Mouse (Mus musculus) neural tube, embryonic 15.5 days (tissue): ENCODE measurements around the gene Lrrc29. TPM values are rescaled to one million over a fixed set of nuclear protein-coding genes. Genes with fewer than 3 reads are reported as not detected.

Source experiments
- ATAC-seq: fragments of 200-750 bp; cut with Nextera tagmentation; 2 replicates; pipeline ENCODE4 v1.8.0; 2017; ENCODE audit warnings: mild to moderate bottlenecking, moderate TSS enrichment, moderate library complexity; ENCODE audit not compliant: low FRiP score
- H3K27ac ChIP-seq: fragments of 300-500 bp; sonication (generic); replicated peaks from 2 replicates; pipeline ENCODE4 v1.5.1; 2015; ENCODE audit warnings: mild to moderate bottlenecking, inconsistent platforms
- H3K27me3 ChIP-seq: fragments of 300-500 bp; sonication (generic); replicated peaks from 2 replicates; pipeline ENCODE4 v1.6.1; 2015; ENCODE audit warnings: inconsistent platforms
- H3K36me3 ChIP-seq: fragments of 300-500 bp; sonication (generic); 2 replicates; pipeline ENCODE4 v1.6.1; 2015; ENCODE audit warnings: inconsistent platforms
- H3K4me1 ChIP-seq: fragments of 300-500 bp; sonication (generic); 2 replicates; pipeline ENCODE4 v1.6.1; 2015; ENCODE audit warnings: inconsistent platforms
- H3K4me2 ChIP-seq: fragments of 300-500 bp; sonication (generic); 2 replicates; pipeline ENCODE4 v1.6.1; 2015; ENCODE audit warnings: inconsistent platforms, mild to moderate bottlenecking, moderate library complexity
- H3K4me3 ChIP-seq: fragments of 300-500 bp; sonication (generic); replicated peaks from 2 replicates; pipeline ENCODE4 v1.5.1; 2015; ENCODE audit warnings: mild to moderate bottlenecking, inconsistent platforms
- H3K9ac ChIP-seq: fragments of 300-500 bp; sonication (generic); replicated peaks from 2 replicates; pipeline ENCODE4 v1.6.1; 2015; ENCODE audit warnings: mild to moderate bottlenecking, inconsistent platforms
- H3K9me3 ChIP-seq: fragments of 300-500 bp; sonication (generic); replicated peaks from 2 replicates; pipeline ENCODE4 v1.6.1; 2016; ENCODE audit warnings: inconsistent platforms
- WGBS: fragments of 180-500 bp; shearing (Covaris S2); methylation state at CpG from one replicate; pipeline ENCODE4 v1.1.7; 2015; ENCODE audit warnings: mixed read lengths; 5-methylcytosine and 5-hydroxymethylcytosine counted together
- polyA plus RNA-seq: library from polyadenylated mRNA; unstranded; fragments of >200 nt; fragmentation: Nextera tagmentation; extraction: Ambion mirVana; gene quantifications from 2 replicates; pipeline ENCODE4 v1.2.1, GENCODE M21; 2015

The Lrrc29 gene
- polyA plus RNA-seq, 1 experiment from 2014 or later, result 0.55 TPM

DNA sequence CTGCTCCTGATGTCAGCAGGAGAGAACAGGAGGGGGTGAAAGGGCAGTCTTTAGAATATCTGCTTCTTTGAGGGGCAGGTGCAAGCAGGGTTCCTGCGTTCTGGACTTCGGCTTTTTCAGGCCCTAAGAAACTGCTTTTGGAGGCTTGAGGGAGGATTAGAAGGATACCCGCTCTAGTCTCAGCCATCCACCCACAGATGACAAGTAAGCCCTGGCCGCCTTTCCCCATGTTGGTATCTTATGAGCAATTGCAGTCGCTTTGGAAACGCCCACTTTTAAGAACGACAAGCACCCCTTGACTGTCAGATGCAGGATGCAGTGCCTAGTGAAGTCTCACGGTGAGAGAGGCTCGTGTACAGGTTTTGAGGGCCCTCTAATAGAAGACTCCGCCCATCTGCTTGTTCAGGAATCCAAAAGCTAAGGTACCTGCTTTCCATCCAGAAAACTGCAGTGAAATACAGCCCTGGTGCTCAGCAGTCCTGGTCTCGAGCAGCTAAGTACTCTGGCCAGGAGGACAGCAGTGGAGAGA lies 7.4 kb downstream of the Lrrc29 start:
- no peaks in the 10 kb centered on the region for H3K27me3 ChIP-seq
- H3K36me3 ChIP-seq, result peaks cover 64% of the 10 kb centered on the region
- H3K9ac ChIP-seq, result no peak overlapping the region
- WGBS, result 84% methylated on average over 11 of the region's 11 CpGs
- H3K4me2 ChIP-seq, result no peak overlapping the region
- no peaks in the 10 kb centered on the region for H3K4me1 ChIP-seq
- ATAC-seq, result no peak
- no peaks in the 10 kb centered on the region for H3K9me3 ChIP-seq
- H3K4me3 ChIP-seq, result no peak overlapping the region
- H3K27ac ChIP-seq, result no peak overlapping the region

DNA sequence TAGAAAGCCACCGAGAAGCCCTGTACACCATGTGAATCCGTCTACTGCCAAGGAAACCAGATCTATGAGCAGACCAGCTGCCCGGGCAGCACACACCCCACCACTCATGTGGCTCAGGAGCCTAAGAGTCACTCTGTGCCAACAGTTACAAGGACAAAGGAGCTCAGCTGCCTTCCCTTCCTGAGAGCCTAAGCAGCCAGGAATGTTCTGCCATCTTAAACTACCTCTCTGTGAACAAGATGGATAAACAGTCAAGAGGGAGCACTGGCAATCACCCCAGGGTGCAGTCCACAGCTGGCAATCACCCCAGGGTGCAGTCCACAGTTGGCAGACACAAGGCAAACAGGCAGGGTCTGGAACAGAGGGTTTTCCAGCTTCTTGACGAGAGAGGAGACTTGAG lies 8.1 kb downstream of the Lrrc29 start:
- Histone ChIP-seq H3K27ac (0 out of 2 replicates have a peak overlapping the region, but pooled peaks have one; percentile 18), H3K27me3 (no peaks in the 10 kb centered on the region), H3K4me2 (no peak overlapping the region), H3K4me3 (no peak overlapping the region), H3K36me3 (peaks cover 72% of the 10 kb centered on the region), H3K4me1 (no peaks in the 10 kb centered on the region), H3K9ac (no peak overlapping the region), H3K9me3 (no peaks in the 10 kb centered on the region)
- WGBS, result 77% methylated on average over 4 of the region's 4 CpGs
- no peak for ATAC-seq

DNA sequence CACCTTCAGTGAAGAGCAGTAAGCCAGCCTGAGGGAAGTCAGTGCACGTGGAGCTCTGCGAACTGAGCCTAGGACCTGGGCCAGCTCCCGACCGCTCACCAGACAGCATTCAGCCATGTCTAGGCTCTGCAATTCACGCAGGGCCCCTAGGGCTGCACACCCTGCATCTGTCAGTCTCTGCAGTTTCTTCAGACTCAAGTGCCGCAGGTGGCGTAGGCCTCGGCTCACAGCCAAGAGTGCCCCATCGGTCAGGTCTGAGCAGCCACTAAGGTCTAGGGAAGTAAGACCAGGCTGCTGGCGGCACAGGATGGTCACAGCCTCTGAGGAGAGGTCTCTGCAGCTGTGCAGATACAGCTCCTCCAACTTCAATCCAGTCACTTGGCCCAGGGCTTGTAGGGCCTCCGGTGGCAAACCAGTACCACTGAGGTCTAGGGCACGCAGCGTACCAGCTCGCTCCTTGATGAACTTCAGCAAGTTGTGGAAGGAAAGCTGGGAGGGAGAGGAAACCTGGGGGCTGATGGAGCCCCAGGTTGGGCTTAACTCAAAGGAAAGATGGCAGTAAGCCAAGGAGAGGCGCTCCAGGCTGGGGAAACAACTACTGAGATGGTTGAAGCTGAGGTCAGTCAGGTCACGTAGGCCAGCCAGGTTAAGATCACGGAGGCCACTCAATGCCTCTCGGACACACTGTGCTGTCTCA lies 10.9 kb downstream of the Lrrc29 start:
- Histone ChIP-seq H3K27ac (no peak overlapping the region), H3K27me3 (no peaks in the 10 kb centered on the region), H3K9ac (no peak overlapping the region), H3K4me2 (no peak overlapping the region), H3K4me3 (no peak overlapping the region), H3K4me1 (no peaks in the 10 kb centered on the region), H3K36me3 (peaks cover 88% of the 10 kb centered on the region), H3K9me3 (no peaks in the 10 kb centered on the region)
- ATAC-seq, result no peak
- 94% methylated on average over 18 of the region's 18 CpGs for WGBS

- H3K36me3 ChIP-seq, result peaks cover 89% of the 10 kb centered on the region
- no peak overlapping the region for H3K4me2 ChIP-seq
- no peak for ATAC-seq
- H3K4me1 ChIP-seq, result no peaks in the 10 kb centered on the region
- 82% methylated on average over 9 of the region's 9 CpGs for WGBS
- no peak overlapping the region for H3K4me3 ChIP-seq
- H3K27me3 ChIP-seq, result no peaks in the 10 kb centered on the region
- H3K9me3 ChIP-seq, result no peaks in the 10 kb centered on the region
- no peak overlapping the region for H3K27ac ChIP-seq
- no peak overlapping the region for H3K9ac ChIP-seq
Measured at GRCm38 (mm10) chr8:105313622-105314402, 12.3 kb downstream of the Lrrc29 start.

- 94% methylated on average over 8 of the region's 8 CpGs for WGBS
- Histone ChIP-seq H3K9me3 (no peaks in the 10 kb centered on the region), H3K4me2 (no peak overlapping the region), H3K27ac (no peak overlapping the region), H3K4me3 (no peak overlapping the region), H3K9ac (no peak overlapping the region), H3K27me3 (no peaks in the 10 kb centered on the region), H3K4me1 (no peaks in the 10 kb centered on the region), H3K36me3 (peaks cover 89% of the 10 kb centered on the region)
- no peak for ATAC-seq
Measured at GRCm38 (mm10) chr8:105312891-105313481, 13.1 kb downstream of the Lrrc29 start.

DNA sequence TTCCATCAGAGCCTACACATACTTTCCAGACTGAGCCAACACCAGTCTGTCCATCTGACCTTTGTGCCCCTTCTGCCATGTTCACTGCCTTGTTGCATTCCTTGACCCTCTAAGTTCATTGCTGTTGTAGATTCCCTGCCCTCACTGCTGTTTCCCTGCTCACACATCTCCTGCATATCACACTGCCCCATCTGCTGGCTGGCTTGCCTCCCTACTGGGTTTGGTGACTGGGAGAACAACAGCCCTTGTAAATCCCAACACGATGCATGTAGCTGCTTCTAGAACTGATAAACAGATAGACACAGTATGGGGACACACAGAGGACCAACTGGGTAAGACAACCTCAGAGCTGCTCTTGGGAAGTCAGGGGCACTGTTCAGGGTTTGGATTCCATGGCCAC lies 14.4 kb downstream of the Lrrc29 start:
- Histone ChIP-seq H3K27me3 (no peaks in the 10 kb centered on the region), H3K4me1 (no peaks in the 10 kb centered on the region), H3K9ac (no peak overlapping the region), H3K27ac (no peak overlapping the region), H3K4me2 (no peak overlapping the region), H3K9me3 (no peaks in the 10 kb centered on the region), H3K36me3 (peaks cover 91% of the 10 kb centered on the region), H3K4me3 (no peak overlapping the region)
- 85% methylated on average over 1 of the region's 1 CpGs for WGBS
- no peak for ATAC-seq

- 89% methylated on average over 8 of the region's 8 CpGs for WGBS
- Histone ChIP-seq H3K4me3 (no peak overlapping the region), H3K4me1 (peaks cover 12% of the 10 kb centered on the region), H3K9me3 (no peaks in the 10 kb centered on the region), H3K36me3 (peaks cover 83% of the 10 kb centered on the region), H3K27ac (no peak overlapping the region), H3K4me2 (no peak overlapping the region), H3K9ac (no peak overlapping the region), H3K27me3 (no peaks in the 10 kb centered on the region)
- no peak for ATAC-seq
Measured at GRCm38 (mm10) chr8:105310118-105310517, 16.0 kb downstream of the Lrrc29 start.

GRCm38 (mm10) chr8:105309142-105309847 lies 16.8 kb downstream of the Lrrc29 start:
- no peak overlapping the region for H3K4me2 ChIP-seq
- 86% methylated on average over 15 of the region's 15 CpGs for whole genome bisulfite sequencing
- no peak overlapping the region for H3K9ac ChIP-seq
- H3K27ac ChIP-seq, result no peak overlapping the region
- H3K9me3 ChIP-seq, result no peaks in the 10 kb centered on the region
- no peak for ATAC-seq
- H3K4me3 ChIP-seq, result no peak overlapping the region
- H3K4me1 ChIP-seq, result peaks cover 20% of the 10 kb centered on the region
- H3K27me3 ChIP-seq, result no peaks in the 10 kb centered on the region
- peaks cover 77% of the 10 kb centered on the region for H3K36me3 ChIP-seq

DNA sequence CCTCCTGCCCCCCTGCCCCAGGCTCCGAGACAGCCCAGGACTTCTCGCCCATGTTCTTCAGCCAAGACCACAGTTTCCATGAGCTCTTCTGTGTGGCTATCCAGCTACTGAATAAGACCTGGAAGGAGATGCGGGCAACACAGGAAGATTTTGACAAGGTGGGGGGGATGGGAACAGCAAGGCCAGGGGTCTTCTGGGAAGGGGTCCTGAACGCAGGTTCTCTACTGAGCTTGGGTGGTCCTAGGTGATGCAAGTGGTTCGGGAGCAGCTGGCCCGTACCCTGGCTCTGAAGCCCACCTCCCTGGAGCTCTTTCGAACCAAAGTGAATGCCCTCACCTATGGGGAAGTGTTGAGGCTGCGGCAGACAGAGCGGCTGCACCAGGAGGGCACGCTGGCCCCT lies 17.6 kb downstream of the Lrrc29 start:
- ATAC-seq, result no peak
- Histone ChIP-seq H3K36me3 (peaks cover 76% of the 10 kb centered on the region), H3K9me3 (no peaks in the 10 kb centered on the region), H3K27ac (no peak overlapping the region), H3K4me2 (no peak overlapping the region), H3K4me3 (no peak overlapping the region), H3K27me3 (no peaks in the 10 kb centered on the region), H3K4me1 (peaks cover 20% of the 10 kb centered on the region), H3K9ac (no peak overlapping the region)
- WGBS, result 96% methylated on average over 10 of the region's 10 CpGs

- H3K9me3 ChIP-seq, result no peaks in the 10 kb centered on the region
- H3K4me2 ChIP-seq, result no peak overlapping the region
- 94% methylated on average over 13 of the region's 13 CpGs for WGBS
- H3K27me3 ChIP-seq, result no peaks in the 10 kb centered on the region
- H3K27ac ChIP-seq, result no peak overlapping the region
- ATAC-seq, result no peak
- peaks cover 20% of the 10 kb centered on the region for H3K4me1 ChIP-seq
- H3K4me3 ChIP-seq, result no peak overlapping the region
- H3K9ac ChIP-seq, result no peak overlapping the region
- peaks cover 74% of the 10 kb centered on the region for H3K36me3 ChIP-seq
Measured at GRCm38 (mm10) chr8:105307670-105308069, 18.4 kb downstream of the Lrrc29 start.

DNA sequence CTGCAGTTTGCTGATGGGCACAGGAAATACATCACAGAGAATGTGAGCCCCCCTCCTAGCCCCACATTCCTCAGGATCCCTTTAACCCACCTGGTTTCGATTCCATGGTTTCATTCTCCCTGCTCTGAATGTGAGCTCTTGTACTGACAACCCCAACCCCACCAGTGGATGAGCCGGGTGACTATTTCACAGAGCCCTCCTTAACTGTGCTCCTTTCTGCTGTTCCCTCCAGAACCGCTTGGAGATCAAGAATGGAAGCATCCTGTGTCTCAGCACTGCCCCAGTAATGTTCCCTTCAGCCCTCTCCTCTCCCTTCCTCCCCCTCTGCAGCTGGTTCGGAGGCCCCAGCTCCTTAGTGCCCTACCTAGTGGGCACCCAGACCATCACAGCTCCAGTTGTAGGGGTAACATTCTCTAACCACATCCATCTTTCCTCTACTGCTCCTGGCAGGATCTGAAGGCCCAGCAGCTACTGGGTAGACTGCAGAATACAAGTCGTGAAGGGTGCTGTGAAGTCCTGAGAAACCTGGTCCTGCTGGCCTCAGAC lies 19.9 kb downstream of the Lrrc29 start:
- no peak overlapping the region for H3K9ac ChIP-seq
- no peak overlapping the region for H3K4me3 ChIP-seq
- 62% methylated on average over 5 of the region's 5 CpGs for WGBS
- no peaks in the 10 kb centered on the region for H3K27me3 ChIP-seq
- H3K36me3 ChIP-seq, result peaks cover 74% of the 10 kb centered on the region
- peaks cover 20% of the 10 kb centered on the region for H3K4me1 ChIP-seq
- peak; percentile 14; the same call in 1 of the 2 replicates for ATAC-seq
- H3K27ac ChIP-seq, result no peak overlapping the region
- no peaks in the 10 kb centered on the region for H3K9me3 ChIP-seq
- H3K4me2 ChIP-seq, result peak overlapping the region; percentile 50
